Mouse (Mus musculus): ENCODE data around the gene Foxp1.

GRCm38 (mm10) chr6:99500570-99501270 lies 21.8 kb downstream of the Foxp1 start:
- TF ChIP-seq EP300 (IDR thresholded peaks at IDR 0.05): no peak
- TF ChIP-seq CTCF (IDR thresholded peaks at IDR 0.05): no peak
